Mouse (Mus musculus): ENCODE measurements around the gene Hist1h2ap. TPM values are rescaled to one million over a fixed set of nuclear protein-coding genes. Genes with fewer than 3 reads are reported as not detected.
"Not testable (repeated sequence)": the region's sequence is repeated elsewhere in the genome, so short reads cannot be mapped to it uniquely, and the experiment has no call there.

The Hist1h2ap gene
- polyA plus RNA-seq, 1 experiment from 2014 or later: 5,867 TPM

GRCm38 (mm10) chr13:21846356-21846755, 13.0 kb upstream of the Hist1h2ap start:
- not testable (repeated sequence) for H3K4me3 ChIP-seq; H3K27ac ChIP-seq; H3K27me3 ChIP-seq (replicated peaks); H3K36me3 ChIP-seq; H3K9me3 ChIP-seq (replicated peaks); H3K4me2 ChIP-seq; H3K4me1 ChIP-seq; H3K9ac ChIP-seq
- ATAC-seq: peak; percentile 74

- H3K4me1 ChIP-seq; H3K4me2 ChIP-seq; H3K9me3 ChIP-seq (replicated peaks); H3K9ac ChIP-seq; H3K36me3 ChIP-seq; H3K4me3 ChIP-seq; H3K27ac ChIP-seq; H3K27me3 ChIP-seq (replicated peaks): not testable (repeated sequence)
- ATAC-seq: peak; percentile 77; the same call in 1 of the 2 replicates
- no CpG with 5 or more reads among the region's 4 CpGs for WGBS (ENCODE audit: insufficient replicate concordance)
Measured at GRCm38 (mm10) chr13:21840508-21840907, 7.2 kb upstream of the Hist1h2ap start.

GRCm38 (mm10) chr13:21831418-21832394, 1.6 kb downstream of the Hist1h2ap start, which contains the start of gene Hist1h4n:
Hist1h4n (minus strand) TSS chr13:21832196.
- not testable (repeated sequence) for H3K36me3 ChIP-seq; H3K27me3 ChIP-seq (replicated peaks); H3K9me3 ChIP-seq (replicated peaks)
- peak; percentile 70 for ATAC-seq
- WGBS (ENCODE audit: insufficient replicate concordance): 2% methylated on average over 29 of the region's 58 CpGs
- Histone ChIP-seq H3K4me3 (peak within 1 kb of the TSS; percentile 22; the same call in 1 of the 2 replicates), H3K27ac (peak within 1 kb of the TSS; percentile 84), H3K9ac (peak within 1 kb of the TSS; percentile 56; the same call in 1 of the 2 replicates), H3K4me2 (peak within 1 kb of the TSS; percentile 49), H3K4me1 (peaks cover 18% of the 10 kb centered on the region)

- peak overlapping the region; percentile 60 for H3K4me2 ChIP-seq
- no peaks in the 10 kb centered on the region for H3K27me3 ChIP-seq (replicated peaks)
- peak overlapping the region; percentile 82 for H3K27ac ChIP-seq
- WGBS (ENCODE audit: insufficient replicate concordance): 74% methylated on average over 10 of the region's 10 CpGs
- peak overlapping the region; percentile 38 for H3K4me3 ChIP-seq
- H3K9me3 ChIP-seq (replicated peaks): no peaks in the 10 kb centered on the region
- H3K36me3 ChIP-seq: peaks cover 5% of the 10 kb centered on the region
- ATAC-seq: no peak
- peaks cover 18% of the 10 kb centered on the region for H3K4me1 ChIP-seq
- peak overlapping the region; percentile 63 for H3K9ac ChIP-seq
Measured at GRCm38 (mm10) chr13:21830344-21830743, 3.0 kb downstream of the Hist1h2ap start.

- 79% methylated on average over 3 of the region's 3 CpGs for WGBS (ENCODE audit: insufficient replicate concordance)
- H3K9ac ChIP-seq: 0 out of 2 replicates have a peak overlapping the region, but pooled peaks have one; percentile 6
- H3K4me3 ChIP-seq: no peak overlapping the region
- ATAC-seq: no peak
- no peak overlapping the region for H3K4me2 ChIP-seq
- no peaks in the 10 kb centered on the region for H3K9me3 ChIP-seq (replicated peaks)
- H3K27ac ChIP-seq: peak overlapping the region; percentile 82; the same call in 1 of the 2 replicates
- H3K36me3 ChIP-seq: peaks cover 5% of the 10 kb centered on the region
- H3K27me3 ChIP-seq (replicated peaks): no peaks in the 10 kb centered on the region
- H3K4me1 ChIP-seq: peaks cover 18% of the 10 kb centered on the region
Measured at GRCm38 (mm10) chr13:21828511-21828910, 4.8 kb downstream of the Hist1h2ap start.

GRCm38 (mm10) chr13:21820082-21820890, 13.0 kb downstream of the Hist1h2ap start:
- not testable (repeated sequence) for H3K9ac ChIP-seq; H3K27ac ChIP-seq; H3K9me3 ChIP-seq (replicated peaks); H3K4me3 ChIP-seq; H3K36me3 ChIP-seq; H3K27me3 ChIP-seq (replicated peaks); H3K4me1 ChIP-seq; H3K4me2 ChIP-seq
- WGBS (ENCODE audit: insufficient replicate concordance): 73% methylated on average over 6 of the region's 16 CpGs
- peak; percentile 57; the same call in 1 of the 2 replicates for ATAC-seq

- H3K4me3 ChIP-seq: peak overlapping the region; percentile 28
- H3K9ac ChIP-seq: peak overlapping the region; percentile 59
- not testable (repeated sequence) for H3K36me3 ChIP-seq; H3K4me1 ChIP-seq; H3K27me3 ChIP-seq (replicated peaks); H3K9me3 ChIP-seq (replicated peaks)
- under 1% methylated on average over 14 of the region's 14 CpGs for WGBS (ENCODE audit: insufficient replicate concordance)
- peak; percentile 65 for ATAC-seq
- H3K4me2 ChIP-seq: peak overlapping the region; percentile 51
- H3K27ac ChIP-seq: peak overlapping the region; percentile 88
Measured at GRCm38 (mm10) chr13:21812092-21812491, 21.2 kb downstream of the Hist1h2ap start.

- H3K4me2 ChIP-seq: peak within 1 kb of the TSS; percentile 51
- H3K4me1 ChIP-seq; H3K36me3 ChIP-seq; H3K9me3 ChIP-seq (replicated peaks); H3K27me3 ChIP-seq (replicated peaks): not testable (repeated sequence)
- no CpG with 5 or more reads among the region's 24 CpGs for WGBS (ENCODE audit: insufficient replicate concordance)
- peak within 1 kb of the TSS; percentile 88 for H3K27ac ChIP-seq
- H3K4me3 ChIP-seq: peak within 1 kb of the TSS; percentile 28
- peak within 1 kb of the TSS; percentile 59 for H3K9ac ChIP-seq
- peak; percentile 17 for ATAC-seq
Measured at GRCm38 (mm10) chr13:21811539-21811938, 21.8 kb downstream of the Hist1h2ap start, which contains the start of gene Hist1h4m. Hist1h4m (plus strand) TSS chr13:21811746.

GRCm38 (mm10) chr13:21811074-21811473, 22.2 kb downstream of the Hist1h2ap start:
- H3K36me3 ChIP-seq; ATAC-seq; H3K9ac ChIP-seq; H3K9me3 ChIP-seq (replicated peaks); H3K27ac ChIP-seq; H3K4me3 ChIP-seq; H3K4me2 ChIP-seq; H3K27me3 ChIP-seq (replicated peaks); H3K4me1 ChIP-seq: not testable (repeated sequence)
- no CpG with 5 or more reads among the region's 8 CpGs for WGBS (ENCODE audit: insufficient replicate concordance)

GRCm38 (mm10) chr13:21810073-21810472, 23.2 kb downstream of the Hist1h2ap start, which contains the start of the genes Hist1h2bq and Hist1h2ao:
Hist1h2bq (minus strand) TSS chr13:21810197.
Hist1h2ao (plus strand) TSS chr13:21810465.
- no CpG with 5 or more reads among the region's 23 CpGs for WGBS (ENCODE audit: insufficient replicate concordance)
- not testable (repeated sequence) for H3K4me2 ChIP-seq; H3K27ac ChIP-seq; H3K9ac ChIP-seq; H3K9me3 ChIP-seq (replicated peaks); H3K27me3 ChIP-seq (replicated peaks); H3K4me3 ChIP-seq; H3K4me1 ChIP-seq; H3K36me3 ChIP-seq
- ATAC-seq: peak; percentile 89

GRCm38 (mm10) chr13:21803058-21803457, 30.2 kb downstream of the Hist1h2ap start:
- H3K27me3 ChIP-seq (replicated peaks): not testable (repeated sequence)

GRCm38 (mm10) chr13:21797163-21797562, 36.1 kb downstream of the Hist1h2ap start:
- not testable (repeated sequence) for H3K9me3 ChIP-seq (replicated peaks); H3K27me3 ChIP-seq (replicated peaks); H3K4me3 ChIP-seq; H3K27ac ChIP-seq; H3K4me1 ChIP-seq; H3K9ac ChIP-seq; H3K4me2 ChIP-seq; H3K36me3 ChIP-seq
- ATAC-seq: peak; percentile 83

More at GRCm38 (mm10) chr13:21803058-21803457, 30.2 kb downstream of the Hist1h2ap start:
- H3K27ac ChIP-seq; H3K9ac ChIP-seq; H3K4me3 ChIP-seq; H3K4me1 ChIP-seq; H3K36me3 ChIP-seq; H3K4me2 ChIP-seq; H3K9me3 ChIP-seq (replicated peaks): not testable (repeated sequence)
- no CpG with 5 or more reads among the region's 4 CpGs for WGBS (ENCODE audit: insufficient replicate concordance)
- peak; percentile 70 for ATAC-seq
